Mouse (Mus musculus) forebrain, embryonic 10.5 days (tissue): ENCODE measurements around the gene Pycr2. TPM values are rescaled to one million over a fixed set of nuclear protein-coding genes. Genes with fewer than 3 reads are reported as not detected.
"Not testable (repeated sequence)": the region's sequence is repeated elsewhere in the genome, so short reads cannot be mapped to it uniquely, and the experiment has no call there.

ENCODE experiments used
- DNase-seq: peaks from one replicate; pipeline ENCODE4 v3.0.0-alpha.2; 2017; ENCODE audit warnings: low spot score; ENCODE audit errors: extremely low spot score
- H3K27ac ChIP-seq: fragments of 300-500 bp; sonication (generic); 2 replicates; pipeline ENCODE4 v1.5.1; 2016; ENCODE audit warnings: mild to moderate bottlenecking
- H3K27me3 ChIP-seq: fragments of 300-500 bp; sonication (generic); 2 replicates; pipeline ENCODE4 v1.6.1; 2016; ENCODE audit warnings: mild to moderate bottlenecking; ENCODE audit not compliant: poor library complexity, severe bottlenecking
- H3K36me3 ChIP-seq: fragments of 300-500 bp; sonication (generic); replicated peaks from 2 replicates; pipeline ENCODE4 v1.6.1; 2016; ENCODE audit warnings: mild to moderate bottlenecking, moderate library complexity
- H3K4me1 ChIP-seq: fragments of 300-500 bp; sonication (generic); 2 replicates; pipeline ENCODE4 v1.6.1; 2016
- H3K4me3 ChIP-seq: fragments of 300-500 bp; sonication (generic); 2 replicates; pipeline ENCODE4 v1.5.1; 2016; ENCODE audit warnings: mild to moderate bottlenecking, moderate library complexity
- H3K9me3 ChIP-seq: fragments of 300-500 bp; sonication (generic); 2 replicates; pipeline ENCODE4 v1.6.1; 2016; ENCODE audit warnings: mild to moderate bottlenecking, moderate library complexity
- WGBS: fragments of 180-500 bp; shearing (Covaris S2); methylation state at CpG from one replicate; pipeline ENCODE4 v1.1.7; 2016; 5-methylcytosine and 5-hydroxymethylcytosine counted together
- polyA plus RNA-seq: library from polyadenylated mRNA; unstranded; fragments of >200 nt; fragmentation: Nextera tagmentation; extraction: Ambion mirVana; gene quantifications from 2 replicates; pipeline ENCODE4 v1.2.1, GENCODE M21; 2016

Gene Pycr2
- polyA plus RNA-seq, 1 experiment from 2014 or later = 153 TPM

- H3K27me3 ChIP-seq = peaks cover 64% of the 10 kb centered on the region
- 7% methylated on average over 13 of the region's 13 CpGs for WGBS
- peak overlapping the region; percentile 14; the same call in 1 of the 2 replicates for H3K4me3 ChIP-seq
- H3K36me3 ChIP-seq = no peaks in the 10 kb centered on the region
- no peak for DNase-seq
- H3K4me1 ChIP-seq = peaks cover 18% of the 10 kb centered on the region
- no peaks in the 10 kb centered on the region for H3K9me3 ChIP-seq
- H3K27ac ChIP-seq = peak overlapping the region; percentile 36; the same call in 1 of the 2 replicates
Measured at GRCm38 (mm10) chr1:180888556-180889042, 15.5 kb upstream of the Pycr2 start.

GRCm38 (mm10) chr1:180889172-180889571, 14.9 kb upstream of the Pycr2 start:
- Histone ChIP-seq H3K4me1 (peaks cover 21% of the 10 kb centered on the region), H3K4me3 (no peak overlapping the region), H3K36me3 (no peaks in the 10 kb centered on the region), H3K9me3 (no peaks in the 10 kb centered on the region), H3K27ac (0 out of 2 replicates have a peak overlapping the region, but pooled peaks have one; percentile 36), H3K27me3 (peaks cover 70% of the 10 kb centered on the region)
- DNase-seq = no peak
- WGBS = 28% methylated on average over 7 of the region's 7 CpGs

DNA sequence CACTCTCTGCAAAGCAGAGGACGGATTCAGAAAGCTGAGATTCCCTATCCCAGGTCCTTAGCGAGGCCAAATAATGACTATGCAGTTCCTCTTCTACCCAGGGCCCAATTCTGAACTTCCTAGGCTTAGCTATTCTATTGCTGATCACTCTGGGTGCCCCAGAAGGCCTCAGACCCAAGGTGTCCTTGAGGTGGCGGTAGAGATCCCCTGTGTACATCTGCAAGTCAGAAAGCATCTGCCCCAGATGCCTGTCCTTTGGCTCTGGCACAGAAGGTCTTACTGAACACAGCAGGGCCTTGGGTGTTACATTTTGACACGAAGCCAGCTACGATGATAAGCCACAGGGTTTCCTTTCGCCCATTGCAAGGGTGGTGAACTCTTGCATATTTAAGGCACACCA, 14.3 kb upstream of the Pycr2 start:
- WGBS = 45% methylated on average over 6 of the region's 6 CpGs
- peaks cover 76% of the 10 kb centered on the region for H3K27me3 ChIP-seq
- DNase-seq = no peak
- no peaks in the 10 kb centered on the region for H3K36me3 ChIP-seq
- H3K27ac ChIP-seq = no peak overlapping the region
- H3K4me1 ChIP-seq = peaks cover 27% of the 10 kb centered on the region
- no peaks in the 10 kb centered on the region for H3K9me3 ChIP-seq
- no peak overlapping the region for H3K4me3 ChIP-seq

DNA sequence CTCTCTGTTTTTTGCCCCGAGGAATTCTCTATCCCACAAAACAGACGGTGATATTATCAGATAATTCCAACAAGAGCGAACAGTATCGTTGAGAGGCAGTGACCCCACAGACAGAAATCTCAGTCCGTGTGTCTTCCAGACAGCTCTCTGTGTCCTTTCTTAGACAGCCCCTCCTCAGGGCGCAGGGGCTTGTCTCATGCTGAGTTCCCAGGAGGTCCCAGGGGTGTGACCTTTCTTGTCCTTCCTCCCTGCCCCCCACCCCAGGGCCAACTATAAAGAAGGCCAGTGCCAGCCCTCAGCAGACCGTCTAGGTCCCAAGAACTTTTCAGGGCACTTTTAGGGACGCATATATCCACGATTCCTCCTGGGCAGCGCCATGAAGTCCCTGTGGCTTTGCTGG, 11.3 kb upstream of the Pycr2 start, which contains the start of gene Lefty2:
Gene Lefty2, plus strand, starts transcription at position 301 of the 400 bp plus-strand sequence.
- Histone ChIP-seq H3K27ac (no peak within 1 kb of the TSS), H3K36me3 (no peaks in the 10 kb centered on the region), H3K9me3 (no peaks in the 10 kb centered on the region), H3K27me3 (peaks cover 68% of the 10 kb centered on the region), H3K4me1 (peaks cover 27% of the 10 kb centered on the region), H3K4me3 (no peak within 1 kb of the TSS)
- 62% methylated on average over 10 of the region's 10 CpGs for WGBS
- DNase-seq = no peak

- 5% methylated on average over 51 of the region's 51 CpGs for WGBS
- not testable (repeated sequence) for H3K9me3 ChIP-seq, H3K27ac ChIP-seq, DNase-seq, H3K36me3 ChIP-seq
- H3K27me3 ChIP-seq = peaks cover 52% of the 10 kb centered on the region
- peak overlapping the region; percentile 36 for H3K4me3 ChIP-seq
- peaks cover 13% of the 10 kb centered on the region for H3K4me1 ChIP-seq
Measured at GRCm38 (mm10) chr1:180894088-180894987, 9.8 kb upstream of the Pycr2 start.

GRCm38 (mm10) chr1:180901107-180901506, 3.0 kb upstream of the Pycr2 start:
- Histone ChIP-seq H3K9me3 (no peaks in the 10 kb centered on the region), H3K27me3 (0 out of 2 replicates have a peak, but pooled peaks cover 3% of the 10 kb centered on the region), H3K36me3 (peaks cover 7% of the 10 kb centered on the region), H3K4me3 (no peak overlapping the region), H3K27ac (no peak overlapping the region), H3K4me1 (peaks cover 22% of the 10 kb centered on the region)
- DNase-seq = no peak
- WGBS = under 1% methylated on average over 4 of the region's 4 CpGs

- Histone ChIP-seq H3K27me3 (0 out of 2 replicates have a peak, but pooled peaks cover 3% of the 10 kb centered on the region), H3K36me3 (peaks cover 25% of the 10 kb centered on the region), H3K27ac (no peak overlapping the region), H3K9me3 (no peaks in the 10 kb centered on the region), H3K4me1 (peaks cover 29% of the 10 kb centered on the region), H3K4me3 (no peak overlapping the region)
- no peak for DNase-seq
- 34% methylated on average over 5 of the region's 5 CpGs for WGBS
Measured at GRCm38 (mm10) chr1:180902915-180903314, 1.2 kb upstream of the Pycr2 start.

DNA sequence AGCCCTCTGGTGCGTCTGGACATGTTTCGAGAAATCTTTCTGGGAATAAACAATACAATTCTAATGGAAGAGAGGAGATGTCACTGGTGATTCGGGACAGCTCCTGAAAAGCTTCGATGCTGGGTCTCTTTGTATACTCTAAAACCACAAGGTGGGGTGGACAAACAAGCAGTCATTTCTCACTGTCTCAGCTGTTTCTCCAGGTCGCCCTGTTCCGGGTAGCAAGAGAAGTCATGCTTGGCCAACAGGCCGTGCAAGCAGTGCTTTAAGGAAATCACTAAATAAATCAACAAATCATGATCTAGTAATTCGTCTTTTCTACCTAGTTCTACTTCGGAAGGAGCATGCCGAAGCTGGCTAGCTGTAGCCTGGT, 441 bp upstream of the Pycr2 start:
- peaks cover 29% of the 10 kb centered on the region for H3K4me1 ChIP-seq
- DNase-seq = peak; percentile 36
- WGBS = 49% methylated on average over 10 of the region's 10 CpGs
- H3K27ac ChIP-seq = peak overlapping the region; percentile 97
- H3K27me3 ChIP-seq = 0 out of 2 replicates have a peak, but pooled peaks cover 3% of the 10 kb centered on the region
- peaks cover 32% of the 10 kb centered on the region for H3K36me3 ChIP-seq
- H3K9me3 ChIP-seq = no peaks in the 10 kb centered on the region
- peak overlapping the region; percentile 96 for H3K4me3 ChIP-seq

- peak overlapping the region; percentile 97 for H3K27ac ChIP-seq
- 8% methylated on average over 5 of the region's 5 CpGs for WGBS
- no peak for DNase-seq
Measured at GRCm38 (mm10) chr1:180904815-180905080, 655 bp downstream of the Pycr2 start.

GRCm38 (mm10) chr1:180905307-180905706, 1.2 kb downstream of the Pycr2 start:
- DNase-seq = no peak
- peaks cover 29% of the 10 kb centered on the region for H3K4me1 ChIP-seq
- H3K36me3 ChIP-seq = peaks cover 44% of the 10 kb centered on the region
- no peaks in the 10 kb centered on the region for H3K9me3 ChIP-seq
- H3K27me3 ChIP-seq = 0 out of 2 replicates have a peak, but pooled peaks cover 3% of the 10 kb centered on the region
- H3K4me3 ChIP-seq = peak overlapping the region; percentile 96
- WGBS = 71% methylated on average over 6 of the region's 6 CpGs
- peak overlapping the region; percentile 97; the same call in 1 of the 2 replicates for H3K27ac ChIP-seq

More at GRCm38 (mm10) chr1:180904815-180905080, 655 bp downstream of the Pycr2 start:
- peaks cover 43% of the 10 kb centered on the region for H3K36me3 ChIP-seq
- H3K4me3 ChIP-seq = peak overlapping the region; percentile 96
- peaks cover 29% of the 10 kb centered on the region for H3K4me1 ChIP-seq
- H3K27me3 ChIP-seq = 0 out of 2 replicates have a peak, but pooled peaks cover 3% of the 10 kb centered on the region
- no peaks in the 10 kb centered on the region for H3K9me3 ChIP-seq

DNA sequence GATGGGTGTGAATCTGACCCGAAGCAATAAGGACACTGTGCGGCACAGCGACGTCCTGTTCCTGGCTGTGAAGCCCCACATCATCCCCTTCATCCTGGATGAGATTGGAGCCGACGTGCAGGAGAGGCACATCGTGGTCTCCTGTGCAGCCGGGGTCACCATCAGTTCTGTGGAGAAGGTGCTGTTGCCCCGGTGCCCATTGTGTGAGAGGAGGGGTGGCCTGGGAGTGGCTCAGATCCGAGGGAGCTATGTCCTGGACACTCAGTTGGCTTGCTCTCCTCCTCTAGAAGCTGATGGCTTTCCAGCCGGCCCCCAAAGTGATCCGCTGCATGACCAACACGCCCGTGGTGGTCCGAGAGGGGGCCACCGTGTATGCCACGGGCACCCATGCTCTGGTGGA, 1.8 kb downstream of the Pycr2 start:
- DNase-seq = no peak
- H3K4me3 ChIP-seq = peak overlapping the region; percentile 96
- H3K36me3 ChIP-seq = peaks cover 44% of the 10 kb centered on the region
- H3K9me3 ChIP-seq = no peaks in the 10 kb centered on the region
- 0 out of 2 replicates have a peak overlapping the region, but pooled peaks have one; percentile 5 for H3K27ac ChIP-seq
- WGBS = 92% methylated on average over 17 of the region's 17 CpGs
- H3K27me3 ChIP-seq = 0 out of 2 replicates have a peak, but pooled peaks cover 3% of the 10 kb centered on the region
- peaks cover 29% of the 10 kb centered on the region for H3K4me1 ChIP-seq

- Histone ChIP-seq H3K27ac (no peak overlapping the region), H3K4me1 (peaks cover 35% of the 10 kb centered on the region), H3K27me3 (0 out of 2 replicates have a peak, but pooled peaks cover 3% of the 10 kb centered on the region), H3K4me3 (peak overlapping the region; percentile 96; the same call in 1 of the 2 replicates), H3K9me3 (no peaks in the 10 kb centered on the region), H3K36me3 (peaks cover 44% of the 10 kb centered on the region)
- 96% methylated on average over 24 of the region's 24 CpGs for WGBS
- DNase-seq = no peak
Measured at GRCm38 (mm10) chr1:180906461-180907147, 2.5 kb downstream of the Pycr2 start.
